8 mouse cellular contexts compared by ENCODE assay signal in genomic region chr5:64805131-64805872, GRCm38 (mm10). TPM values are rescaled to one million over a fixed set of nuclear protein-coding genes. Genes with fewer than 3 reads are reported as not detected.
DNase-seq lines count a peak whose midpoint lies in the region; ATAC-seq and TF ChIP-seq lines count a peak whose summit lies in the region.

No protein-coding gene starts in this region.

- H3K27ac ChIP-seq in heart, embryonic 11.5 days (ENCODE audit: low read depth, low read length) = peak overlapping the region; percentile 92
- peak overlapping the region; percentile 97 for H3K27ac ChIP-seq in ES-Bruce4 (ENCODE audit: insufficient read depth, low read length)
- H3K27ac ChIP-seq in forebrain, postnatal 0 days (ENCODE audit: low read depth, low read length) = peak overlapping the region; percentile 37
- H3K27ac ChIP-seq in macrophage = peak overlapping the region; percentile 72

- no peak for ATAC-seq in heart, embryonic 11.5 days (replicated peaks; ENCODE audit: insufficient number of reproducible peaks, low FRiP score, low TSS enrichment)
- ATAC-seq in forebrain, postnatal 0 days = no peak

- WGBS in heart, embryonic 11.5 days (ENCODE audit: insufficient replicate concordance) = 4% methylated on average over 7 of the region's 7 CpGs
- 4% methylated on average over 7 of the region's 7 CpGs for WGBS in forebrain, postnatal 0 days
- 44% methylated on average over 7 of the region's 7 CpGs for WGBS in macrophage (ENCODE audit: missing documents)

- H3K4me2 ChIP-seq in heart, embryonic 11.5 days = peak overlapping the region; percentile 69
- H3K4me2 ChIP-seq in forebrain, postnatal 0 days (ENCODE audit: low read depth) = peak overlapping the region; percentile 45

- no peak for DNase-seq in heart, postnatal 25 days (ENCODE audit: low spot score)
- peak; percentile 57 for DNase-seq in forebrain, postnatal 0 days
- no peak for DNase-seq in ovary, postnatal 36 days (ENCODE audit: low spot score)
- no peak for DNase-seq in ovary, postnatal 10 days (ENCODE audit: low spot score)
- DNase-seq in layer of hippocampus, adult 11-12 months (ENCODE audit: low spot score) = no peak

- no peaks in the 10 kb centered on the region for H3K9me3 ChIP-seq in heart, embryonic 11.5 days (replicated peaks; ENCODE audit: control insufficient read depth, low read length)
- no peaks in the 10 kb centered on the region for H3K9me3 ChIP-seq in ES-Bruce4 (replicated peaks; ENCODE audit: control insufficient read depth, insufficient read depth, low read length, poor library complexity, severe bottlenecking)
- H3K9me3 ChIP-seq in forebrain, postnatal 0 days (ENCODE audit: low read length) = no peaks in the 10 kb centered on the region

- H3K9ac ChIP-seq in heart, embryonic 11.5 days (ENCODE audit: low read depth, low read length) = peak overlapping the region; percentile 74
- peak overlapping the region; percentile 99 for H3K9ac ChIP-seq in ES-Bruce4 (ENCODE audit: low read depth, poor library complexity, severe bottlenecking)
- H3K9ac ChIP-seq in forebrain, postnatal 0 days = peak overlapping the region; percentile 45

- H3K4me3 ChIP-seq in heart, embryonic 11.5 days (ENCODE audit: low read depth, low read length) = peak overlapping the region; percentile 87
- peak overlapping the region; percentile 76 for H3K4me3 ChIP-seq in ES-Bruce4 (ENCODE audit: low read depth, low read length)
- H3K4me3 ChIP-seq in forebrain, postnatal 0 days (ENCODE audit: low read depth, low read length) = peak overlapping the region; percentile 86
- peak overlapping the region; percentile 72 for H3K4me3 ChIP-seq in macrophage (ENCODE audit: inconsistent target)

- no peak for TF ChIP-seq CTCF in ES-Bruce4 (IDR thresholded peaks at IDR 0.05; ENCODE audit: low read depth, low read length)
- no peak for TF ChIP-seq CTCF in forebrain, postnatal 0 days (IDR thresholded peaks at IDR 0.05; ENCODE audit: low read depth)

- no peak for TF ChIP-seq EP300 in ES-Bruce4 (IDR thresholded peaks at IDR 0.05; ENCODE audit: insufficient read depth, low read depth, low read length)

- H3K4me1 ChIP-seq in heart, embryonic 11.5 days (ENCODE audit: control insufficient read depth, insufficient read depth, low read length) = peaks cover 43% of the 10 kb centered on the region
- H3K4me1 ChIP-seq in ES-Bruce4 (ENCODE audit: control insufficient read depth, insufficient read depth, low read length) = peaks cover 12% of the 10 kb centered on the region
- 0 out of 2 replicates have a peak, but pooled peaks cover 6% of the 10 kb centered on the region for H3K4me1 ChIP-seq in forebrain, postnatal 0 days (ENCODE audit: insufficient read depth)

- peaks cover 4% of the 10 kb centered on the region; the same call in 1 of the 2 replicates for H3K36me3 ChIP-seq in heart, embryonic 11.5 days (ENCODE audit: control insufficient read depth, insufficient read depth, low read length)
- no peaks in the 10 kb centered on the region for H3K36me3 ChIP-seq in ES-Bruce4 (ENCODE audit: control insufficient read depth, insufficient read depth, low read length, poor library complexity, severe bottlenecking)
- no peaks in the 10 kb centered on the region for H3K36me3 ChIP-seq in forebrain, postnatal 0 days (ENCODE audit: insufficient read depth)
- peaks cover 8% of the 10 kb centered on the region; the same call in 1 of the 2 replicates for H3K36me3 ChIP-seq in macrophage (ENCODE audit: inconsistent target)

- no peaks in the 10 kb centered on the region for H3K27me3 ChIP-seq in heart, embryonic 11.5 days (ENCODE audit: control insufficient read depth, insufficient read depth, low read length)
- H3K27me3 ChIP-seq in ES-Bruce4 (ENCODE audit: control insufficient read depth, insufficient read depth, low read length, poor library complexity, severe bottlenecking) = no peaks in the 10 kb centered on the region
- H3K27me3 ChIP-seq in forebrain, postnatal 0 days (ENCODE audit: insufficient read depth, low read length) = no peaks in the 10 kb centered on the region

- TF ChIP-seq POLR2A in ES-Bruce4 (IDR thresholded peaks at IDR 0.05; ENCODE audit: insufficient read depth, low read length) = no peak

- peaks cover 66% of the 10 kb centered on the region for H3K79me2 ChIP-seq in macrophage (ENCODE audit: inconsistent target)

- intact Hi-C loops in heart, postnatal 25 days (cut with DNase I) = no loop called here

RNA-seq across cellular contexts. Expression of gene Klf3, which starts 2.1 kb away (rescaled TPM):
- 47.3 and 58.9 TPM in 2 replicates for polyA plus RNA-seq in heart, embryonic 11.5 days (2014; fragmentation: Nextera tagmentation; extraction: Ambion mirVana)
- total RNA-seq in heart, postnatal 25 days (2021) = 10 to 100 TPM; 43.6 to 55.6 TPM
- polyA plus RNA-seq in ES-Bruce4 (2011; ENCODE audit: insufficient read depth, insufficient read length, low read depth, missing spikeins) (108 and 112 TPM in 2 replicates), macrophage (2018) (28.7 to 50.9 TPM (median 35.8 TPM) in 3 replicates)
- total RNA-seq in forebrain, postnatal 0 days (2014; rRNA removed) = 10.1 and 14.8 TPM in 2 replicates
- polyA plus RNA-seq in forebrain, postnatal 0 days (2015; fragmentation: Nextera tagmentation; extraction: Ambion mirVana) = 29.7 and 33.7 TPM in 2 replicates
- total RNA-seq in macrophage (2018; cell fraction: chromatin; rRNA removed) = 100 to 1,000 TPM in 19 of 26 experiments, 10 to 100 TPM in 7; 48.3 to 365 (median 123) TPM
- total RNA-seq in macrophage (2018; cell fraction: cytosol; rRNA removed) = 100 to 1,000 TPM in 1 of 26 experiments, 10 to 100 TPM in 25; 45.5 to 118 (median 57.3) TPM
- 100 to 1,000 TPM in 21 of 26 experiments, 10 to 100 TPM in 5; 67.6 to 296 (median 126) TPM for total RNA-seq in macrophage (2018; cell fraction: nucleus; rRNA removed)

Comparison
In these comparisons a context has a peak if more than half of its experiments do, and no peak if none do; other contexts are left out.
1. H3K27ac ChIP-seq: peak in every context shown above with its lines; median percentile 97 in ES-Bruce4; 92 in heart, embryonic 11.5 days; 72 in macrophage; 37 in forebrain, postnatal 0 days.
2. H3K9ac ChIP-seq: peak in every context shown above with its lines; median percentile 99 in ES-Bruce4; 74 in heart, embryonic 11.5 days; 45 in forebrain, postnatal 0 days.